Mouse (Mus musculus) neutrophil, adult 59 days (primary cell): Measurements from ENCODE around the gene Gm6685. TPM values are rescaled to one million over a fixed set of nuclear protein-coding genes. Genes with fewer than 3 reads are reported as not detected.

Experiments
- total RNA-seq, 2 experiments: library from RNA; stranded (reverse); gene quantifications; 1 replicate in 1 of 2; 2 replicates in 1 of 2; pipeline ENCODE4 v1.2.4; 2023

Gm6685 gene
- 1 to 10 TPM; 3.5 to 5.0 TPM for total RNA-seq

GRCm38 (mm10) chr11:28339224-28340150, at the start of gene Gm6685:
Gene Gm6685, minus strand, starts transcription at chr11:28339867.

Other genes starting within 250 kb of the Gm6685 start
- gene Ccdc85a, start 244.5 kb upstream of the Gm6685 start, total RNA-seq, result not detected